Mouse (Mus musculus): ENCODE data around the gene Ccno.

Ccno gene

DNA sequence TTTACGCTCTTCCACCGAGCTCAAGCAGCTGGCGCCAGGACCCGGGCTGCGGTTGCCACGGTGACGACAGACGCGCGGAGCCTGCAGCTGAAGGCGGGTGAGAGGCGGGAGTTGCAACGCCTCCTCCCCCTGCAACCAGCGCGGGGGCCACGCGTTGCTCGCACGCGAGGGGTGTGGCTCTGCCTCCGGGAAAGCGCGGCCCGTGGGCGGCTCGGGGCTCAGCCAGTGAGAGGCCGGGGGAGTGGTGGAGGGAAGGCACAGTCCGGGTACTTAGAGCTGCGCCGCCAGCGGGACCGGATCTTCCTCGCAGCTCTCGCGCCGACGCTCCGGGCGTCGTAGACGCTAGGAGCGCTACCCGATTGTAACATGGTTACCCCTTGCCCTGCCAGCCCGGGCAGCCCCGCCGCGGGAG, at the start of gene Ccno:
Gene Ccno, plus strand, starts transcription at position 271 of the 412 bp plus-strand sequence.
- in situ Hi-C loops (cut with MboI, MseI): no loop called here

GRCm38 (mm10) chr13:112938130-112938529, 49.5 kb upstream of the Ccno start:
- in situ Hi-C loops (cut with MboI, MseI): no loop called here

DNA sequence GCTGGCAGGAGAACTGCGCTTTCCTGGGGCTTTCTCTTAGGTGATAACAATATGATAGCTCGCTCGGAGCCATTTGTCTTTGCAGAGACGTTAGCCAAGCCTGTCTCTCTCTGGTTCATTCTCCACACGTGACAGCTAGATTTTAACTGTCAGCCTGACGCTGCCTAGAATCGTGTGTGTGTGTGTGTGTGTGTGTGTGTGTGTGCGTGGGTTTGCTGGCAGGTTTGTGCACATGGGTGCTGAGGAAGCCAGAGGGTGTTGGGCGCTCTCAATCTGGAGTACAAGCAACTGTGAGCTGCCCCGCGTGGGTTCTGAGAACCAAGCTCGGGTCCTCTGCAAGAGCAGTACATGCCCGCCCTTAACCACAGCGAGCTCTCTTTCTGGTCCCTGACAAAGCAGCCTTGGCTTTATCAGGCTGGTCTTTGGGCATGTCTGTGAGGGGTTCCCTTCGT, 45.7 kb upstream of the Ccno start:
- in situ Hi-C loops (cut with MboI, MseI): loop anchor here (10.0 kb wide), 1 partner anchor 717 kb away; no protein-coding TSS in a partner anchor

GRCm38 (mm10) chr13:112945312-112945711, 42.3 kb upstream of the Ccno start:
- in situ Hi-C loops (cut with MboI, MseI): loop anchor here (10.0 kb wide), 1 partner anchor 721 kb away; no protein-coding TSS in a partner anchor

DNA sequence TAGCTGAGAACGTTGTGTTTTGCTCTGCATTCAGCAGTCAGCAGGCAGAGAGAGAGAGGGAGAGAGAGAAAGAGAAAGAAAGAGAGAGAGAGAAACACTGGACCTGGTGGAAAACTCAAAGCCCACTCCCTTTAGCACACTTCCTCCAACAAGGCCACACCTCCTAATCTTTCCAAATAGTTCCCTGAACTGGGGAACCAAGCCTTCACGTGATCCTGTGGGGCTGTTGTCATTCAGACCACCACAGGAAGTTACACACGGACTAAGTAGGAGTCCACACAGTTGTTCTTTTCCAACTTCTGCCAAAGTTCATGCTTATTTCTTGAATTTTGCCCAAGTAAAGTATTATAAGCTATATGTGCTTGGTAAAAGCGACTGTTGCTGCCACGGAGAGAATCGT, 41.7 kb upstream of the Ccno start:
- in situ Hi-C loops (cut with MboI, MseI): loop anchor here (10.0 kb wide), 1 partner anchor 721 kb away; no protein-coding TSS in a partner anchor

GRCm38 (mm10) chr13:112954067-112954466, 33.5 kb upstream of the Ccno start:
- in situ Hi-C loops (cut with MboI, MseI): no loop called here

DNA sequence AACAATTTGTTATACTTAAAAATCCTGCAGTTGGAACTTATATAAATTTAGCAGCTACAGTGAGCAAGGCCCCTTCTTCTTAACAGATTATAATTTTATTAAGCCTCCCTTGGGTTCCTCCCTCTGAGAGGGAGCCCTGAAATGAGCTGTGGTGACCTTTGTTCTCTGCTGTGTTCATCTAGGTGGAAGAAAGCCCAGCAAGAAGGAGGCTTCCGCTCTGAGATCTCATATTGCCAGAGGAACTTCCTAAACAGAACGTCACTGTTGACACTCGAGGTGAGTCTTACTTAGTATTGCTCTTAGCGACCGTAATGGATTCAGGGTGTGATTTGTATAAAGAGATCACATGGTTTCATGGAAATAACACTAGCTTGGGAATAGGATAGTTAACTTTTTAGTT, 24.5 kb upstream of the Ccno start:
- in situ Hi-C loops (cut with MboI, MseI): no loop called here

GRCm38 (mm10) chr13:112964421-112964820, 23.2 kb upstream of the Ccno start:
- in situ Hi-C loops (cut with MboI, MseI): no loop called here

- in situ Hi-C loops (cut with MboI, MseI): no loop called here
These were observed 20.3 kb upstream of the Ccno start for GRCm38 (mm10) chr13:112967267-112967666.

DNA sequence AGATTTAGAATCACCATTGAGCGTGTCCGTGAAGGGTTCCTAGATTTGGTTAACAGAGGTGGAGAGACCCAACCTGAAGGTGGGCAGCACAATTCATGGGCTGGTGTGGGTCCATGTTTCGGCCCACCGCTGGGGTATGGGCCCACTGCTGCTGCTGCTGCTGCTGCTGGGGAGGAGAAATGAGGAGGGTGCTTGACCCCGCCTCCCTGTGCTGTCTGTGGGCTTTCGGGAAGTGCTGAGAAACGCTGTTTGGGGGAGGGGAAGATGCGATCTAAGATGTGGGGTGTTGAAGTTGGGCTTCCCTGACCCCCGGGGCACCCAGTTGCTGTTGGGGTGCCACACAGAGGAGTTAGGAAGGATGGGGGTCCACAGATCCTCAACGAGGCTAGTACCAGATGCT, 10.9 kb upstream of the Ccno start:
- in situ Hi-C loops (cut with MboI, MseI): no loop called here

GRCm38 (mm10) chr13:112985605-112986450, 1.8 kb upstream of the Ccno start:
- in situ Hi-C loops (cut with MboI, MseI): no loop called here

- in situ Hi-C loops (cut with MboI, MseI): no loop called here
These were observed 1.1 kb upstream of the Ccno start for GRCm38 (mm10) chr13:112986451-112986950.

GRCm38 (mm10) chr13:112987991-112988390, 389 bp downstream of the Ccno start:
- in situ Hi-C loops (cut with MboI, MseI): no loop called here

- in situ Hi-C loops (cut with MboI, MseI): no loop called here
These were observed 1.3 kb downstream of the Ccno start for GRCm38 (mm10) chr13:112988866-112989265.

DNA sequence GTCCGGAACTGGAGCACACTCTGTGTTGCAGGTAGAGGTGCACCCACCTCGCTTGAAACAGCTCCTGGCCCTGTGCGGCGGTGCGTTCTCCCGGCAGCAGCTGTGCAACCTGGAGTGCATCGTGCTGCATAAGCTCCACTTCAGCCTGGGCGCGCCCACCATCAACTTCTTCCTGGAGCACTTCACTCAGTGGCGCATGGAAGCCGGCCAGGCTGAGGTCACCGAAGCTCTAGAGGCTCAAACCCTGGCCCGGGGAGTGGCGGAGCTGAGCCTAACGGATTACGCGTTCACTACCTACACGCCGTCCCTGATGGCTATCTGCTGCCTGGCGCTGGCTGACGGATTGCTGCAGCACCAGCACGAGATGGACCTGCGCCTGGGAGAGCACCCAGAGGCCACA, 1.9 kb downstream of the Ccno start:
- in situ Hi-C loops (cut with MboI, MseI): no loop called here

DNA sequence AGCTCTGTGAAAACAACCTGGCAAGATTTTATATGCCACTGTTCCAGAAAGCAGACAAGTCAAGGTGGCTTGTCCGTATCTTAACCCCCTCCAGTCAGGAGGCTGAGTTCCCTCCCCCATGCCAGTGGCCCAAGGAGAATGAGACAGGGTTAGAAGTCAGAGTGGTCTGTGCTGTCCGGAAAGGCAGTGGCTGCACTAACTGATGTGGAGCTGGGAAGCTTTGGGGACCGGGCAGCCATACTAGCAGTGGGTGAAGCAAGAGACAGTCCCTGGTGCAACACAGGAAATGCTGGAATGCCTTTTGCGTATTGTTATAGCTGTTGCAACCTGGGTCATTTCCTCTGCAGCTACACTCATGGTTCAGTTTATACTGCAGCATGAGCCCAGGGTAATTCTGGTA, 2.7 kb downstream of the Ccno start:
- in situ Hi-C loops (cut with MboI, MseI): loop anchor here (5.0 kb wide), 1 partner anchor 47 kb away; the partner anchor contains the start of gene Cdc20b

GRCm38 (mm10) chr13:112993531-112994152, 6.0 kb downstream of the Ccno start, which contains the start of gene Mcidas:
Mcidas (plus strand) TSS chr13:112993845.
- in situ Hi-C loops (cut with MboI, MseI): loop anchor here (5.0 kb wide), 1 partner anchor 44 kb away; the partner anchor contains the start of gene Cdc20b

GRCm38 (mm10) chr13:112994191-112994590, 6.6 kb downstream of the Ccno start:
- in situ Hi-C loops (cut with MboI, MseI): loop anchor here (5.0 kb wide), 1 partner anchor 43 kb away; the partner anchor contains the start of gene Cdc20b

DNA sequence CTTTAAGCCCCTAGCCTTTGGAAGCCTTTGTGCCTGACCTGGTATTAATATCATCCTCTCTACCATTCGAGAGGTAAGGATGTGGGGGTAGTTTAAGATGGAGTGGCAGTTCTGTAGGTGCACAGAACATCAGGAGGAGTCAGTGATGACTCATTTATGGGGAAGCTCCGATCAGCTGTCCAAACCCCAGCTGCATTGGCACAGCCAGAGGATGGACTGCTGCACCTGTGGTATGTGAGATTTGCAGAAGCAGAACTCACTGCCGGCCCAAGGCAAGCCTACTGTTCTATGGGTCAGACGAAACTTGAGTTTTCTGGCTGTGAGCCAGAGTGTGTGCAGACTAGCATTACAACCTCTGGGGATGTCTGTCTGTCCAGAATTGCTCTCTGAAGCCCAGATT, 8.8 kb downstream of the Ccno start:
- in situ Hi-C loops (cut with MboI, MseI): no loop called here

DNA sequence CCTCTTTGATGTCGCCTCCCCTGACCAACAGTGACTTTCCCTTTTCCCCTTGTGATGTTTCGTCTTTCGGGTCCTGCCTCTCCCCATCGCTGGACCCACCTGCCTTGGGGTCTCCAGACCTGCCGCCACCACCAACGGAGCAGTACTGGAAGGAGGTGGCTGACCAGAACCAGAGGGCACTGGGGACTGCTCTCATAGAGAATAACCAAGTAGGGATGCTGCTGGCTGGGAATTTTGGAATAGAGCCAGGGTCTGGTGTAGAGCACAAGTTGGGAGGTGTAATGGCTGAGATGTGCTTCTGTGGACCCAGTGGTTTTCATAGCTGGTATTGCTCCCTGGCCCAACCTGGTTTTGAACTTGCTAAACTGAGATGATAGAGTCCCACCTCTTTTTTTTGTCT, 9.8 kb downstream of the Ccno start:
- in situ Hi-C loops (cut with MboI, MseI): no loop called here

- in situ Hi-C loops (cut with MboI, MseI): no loop called here
These were observed 11.0 kb downstream of the Ccno start for GRCm38 (mm10) chr13:112998427-112999201.

All from T-helper 2 cell (primary cell).